Mouse (Mus musculus) liver, embryonic 11.5 days (tissue): ENCODE data around the gene Ptprd. TPM values are rescaled to one million over a fixed set of nuclear protein-coding genes. Genes with fewer than 3 reads are reported as not detected.

Experiments
- ATAC-seq: fragments of 200-750 bp; cut with Nextera tagmentation; replicated peaks from 2 replicates; pipeline ENCODE4 v1.8.0; 2017; ENCODE audit warnings: moderate number of reproducible peaks, mild to moderate bottlenecking, moderate TSS enrichment, moderate library complexity; ENCODE audit not compliant: low FRiP score
- DNase-seq: peaks from one replicate; pipeline ENCODE4 v3.0.0-alpha.2; 2017; ENCODE audit warnings: low spot score
- H3K27ac ChIP-seq: fragments of 300-500 bp; sonication (generic); 2 replicates; pipeline ENCODE4 v1.5.1; 2014; ENCODE audit warnings: mild to moderate bottlenecking, low read depth, low read length, control low read depth
- H3K27me3 ChIP-seq: fragments of 300-500 bp; sonication (generic); replicated peaks from 2 replicates; pipeline ENCODE4 v1.6.1; 2014; ENCODE audit warnings: low read length, mixed read lengths; ENCODE audit not compliant: control insufficient read depth, insufficient read depth
- H3K36me3 ChIP-seq: fragments of 300-500 bp; sonication (generic); 2 replicates; pipeline ENCODE4 v1.6.1; 2014; ENCODE audit warnings: mild to moderate bottlenecking, low read length, moderate library complexity, mixed read lengths; ENCODE audit not compliant: control insufficient read depth, insufficient read depth
- H3K4me1 ChIP-seq: fragments of 300-500 bp; sonication (generic); replicated peaks from 2 replicates; pipeline ENCODE4 v1.6.1; 2014; ENCODE audit warnings: low read length, mixed read lengths; ENCODE audit not compliant: control insufficient read depth, insufficient read depth
- H3K4me2 ChIP-seq: fragments of 300-500 bp; sonication (generic); 2 replicates; pipeline ENCODE4 v1.6.1; 2014; ENCODE audit warnings: mild to moderate bottlenecking, control low read depth, moderate library complexity
- H3K4me3 ChIP-seq: fragments of 300-500 bp; sonication (generic); 2 replicates; pipeline ENCODE4 v1.5.1; 2014; ENCODE audit warnings: low read depth, low read length, control low read depth
- H3K9ac ChIP-seq: fragments of 300-500 bp; sonication (generic); 2 replicates; pipeline ENCODE4 v1.6.1; 2014; ENCODE audit warnings: low read depth, low read length, control low read depth
- H3K9me3 ChIP-seq: fragments of 300-500 bp; sonication (generic); 2 replicates; pipeline ENCODE4 v1.6.1; 2016; ENCODE audit warnings: low read length, inconsistent platforms, mixed read lengths; ENCODE audit not compliant: control insufficient read depth
- WGBS: fragments of 180-500 bp; shearing (Covaris S2); extraction: QIAGEN DNeasy Blood & Tissue Kit; methylation state at CpG from one replicate; pipeline ENCODE4 v1.1.7; 2014; 5-methylcytosine and 5-hydroxymethylcytosine counted together
- polyA plus RNA-seq: library from polyadenylated mRNA; unstranded; fragments of >200 nt; fragmentation: Nextera tagmentation; extraction: Ambion mirVana; gene quantifications from 2 replicates; pipeline ENCODE4 v1.2.1, GENCODE M21; 2014

The Ptprd gene
- polyA plus RNA-seq, 1 experiment from 2014 or later: 8.4 TPM

DNA sequence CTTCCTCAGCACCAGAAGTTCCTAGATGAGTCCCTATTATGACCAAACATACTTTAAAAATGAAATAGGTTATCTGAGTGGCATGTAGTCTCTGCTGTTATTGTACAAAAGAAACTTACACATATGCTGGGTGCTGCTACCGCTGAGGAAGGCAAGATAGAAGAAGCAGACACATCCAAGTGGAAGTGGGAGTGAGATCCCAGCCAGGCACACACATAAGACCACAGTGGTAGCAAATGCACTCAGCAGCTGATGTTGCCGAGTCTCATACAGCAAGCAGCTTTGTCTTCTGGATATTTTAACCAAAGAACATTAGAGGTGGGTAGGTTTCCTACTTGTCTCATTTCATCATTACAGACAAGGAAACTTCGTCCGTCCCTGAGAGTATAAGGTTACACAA lies 1759.5 kb downstream of the Ptprd start:
- Histone ChIP-seq H3K9ac (no peak overlapping the region), H3K9me3 (no peaks in the 10 kb centered on the region), H3K4me2 (no peak overlapping the region), H3K27ac (no peak overlapping the region), H3K27me3 (peaks cover 30% of the 10 kb centered on the region), H3K4me3 (no peak overlapping the region), H3K4me1 (no peaks in the 10 kb centered on the region), H3K36me3 (no peaks in the 10 kb centered on the region)
- 68% methylated on average over 4 of the region's 4 CpGs for WGBS
- ATAC-seq (no peak), DNase-seq (no peak)

GRCm38 (mm10) chr4:76451019-76451552 lies 1760.7 kb downstream of the Ptprd start:
- WGBS: 32% methylated on average over 8 of the region's 8 CpGs
- no peaks in the 10 kb centered on the region for H3K9me3 ChIP-seq
- DNase-seq (no peak), ATAC-seq (no peak)
- no peaks in the 10 kb centered on the region for H3K36me3 ChIP-seq
- peaks cover 30% of the 10 kb centered on the region for H3K27me3 ChIP-seq
- H3K27ac ChIP-seq: no peak overlapping the region
- H3K4me3 ChIP-seq: no peak overlapping the region; the same call in 1 of the 2 replicates
- no peak overlapping the region for H3K9ac ChIP-seq
- no peaks in the 10 kb centered on the region for H3K4me1 ChIP-seq
- peak overlapping the region; percentile 74 for H3K4me2 ChIP-seq

GRCm38 (mm10) chr4:76450351-76451018 lies 1761.3 kb downstream of the Ptprd start:
- ATAC-seq (peak; percentile 56), DNase-seq (peak; percentile 41)
- H3K9ac ChIP-seq: peak overlapping the region; percentile 70
- H3K27ac ChIP-seq: peak overlapping the region; percentile 73; the same call in 1 of the 2 replicates
- H3K36me3 ChIP-seq: no peaks in the 10 kb centered on the region
- peaks cover 30% of the 10 kb centered on the region for H3K27me3 ChIP-seq
- H3K9me3 ChIP-seq: no peaks in the 10 kb centered on the region
- H3K4me3 ChIP-seq: peak overlapping the region; percentile 67
- peak overlapping the region; percentile 74 for H3K4me2 ChIP-seq
- WGBS: 1% methylated on average over 31 of the region's 34 CpGs
- H3K4me1 ChIP-seq: no peaks in the 10 kb centered on the region

GRCm38 (mm10) chr4:76449466-76450350 lies 1762.1 kb downstream of the Ptprd start:
- DNase-seq (peak; percentile 72), ATAC-seq (peak; percentile 61)
- Histone ChIP-seq H3K27ac (peak overlapping the region; percentile 73), H3K4me2 (peak overlapping the region; percentile 74), H3K4me3 (peak overlapping the region; percentile 67), H3K4me1 (no peaks in the 10 kb centered on the region), H3K9ac (peak overlapping the region; percentile 70), H3K9me3 (no peaks in the 10 kb centered on the region), H3K36me3 (no peaks in the 10 kb centered on the region), H3K27me3 (peaks cover 30% of the 10 kb centered on the region)
- WGBS: under 1% methylated on average over 89 of the region's 99 CpGs

- Histone ChIP-seq H3K36me3 (no peaks in the 10 kb centered on the region), H3K9ac (peak overlapping the region; percentile 70), H3K4me1 (no peaks in the 10 kb centered on the region), H3K27ac (peak overlapping the region; percentile 73), H3K4me2 (peak overlapping the region; percentile 74), H3K4me3 (peak overlapping the region; percentile 67), H3K27me3 (peaks cover 30% of the 10 kb centered on the region), H3K9me3 (no peaks in the 10 kb centered on the region)
- DNase-seq: no peak
- 2% methylated on average over 24 of the region's 24 CpGs for WGBS
- ATAC-seq: no peak
Observed at GRCm38 (mm10) chr4:76448678-76449465, 1762.9 kb downstream of the Ptprd start.

- H3K9me3 ChIP-seq: no peaks in the 10 kb centered on the region
- ATAC-seq (no peak), DNase-seq (no peak)
- H3K27me3 ChIP-seq: peaks cover 30% of the 10 kb centered on the region
- no peaks in the 10 kb centered on the region for H3K4me1 ChIP-seq
- no peak overlapping the region for H3K9ac ChIP-seq
- no peak overlapping the region for H3K4me2 ChIP-seq
- H3K27ac ChIP-seq: no peak overlapping the region
- no peak overlapping the region for H3K4me3 ChIP-seq
- no peaks in the 10 kb centered on the region for H3K36me3 ChIP-seq
Observed at GRCm38 (mm10) chr4:76447396-76447795, 1764.4 kb downstream of the Ptprd start.

GRCm38 (mm10) chr4:76444778-76445177 lies 1767.0 kb downstream of the Ptprd start:
- H3K9me3 ChIP-seq: no peaks in the 10 kb centered on the region
- ATAC-seq (no peak), DNase-seq (no peak)
- peaks cover 7% of the 10 kb centered on the region for H3K27me3 ChIP-seq
- H3K4me1 ChIP-seq: no peaks in the 10 kb centered on the region
- H3K36me3 ChIP-seq: no peaks in the 10 kb centered on the region
- H3K27ac ChIP-seq: no peak overlapping the region
- H3K9ac ChIP-seq: no peak overlapping the region
- H3K4me3 ChIP-seq: no peak overlapping the region
- WGBS: 63% methylated on average over 4 of the region's 4 CpGs
- no peak overlapping the region for H3K4me2 ChIP-seq

GRCm38 (mm10) chr4:76443553-76443952 lies 1768.2 kb downstream of the Ptprd start:
- Histone ChIP-seq H3K4me3 (no peak overlapping the region), H3K9ac (no peak overlapping the region), H3K4me2 (no peak overlapping the region), H3K4me1 (no peaks in the 10 kb centered on the region), H3K9me3 (no peaks in the 10 kb centered on the region), H3K36me3 (no peaks in the 10 kb centered on the region), H3K27me3 (no peaks in the 10 kb centered on the region), H3K27ac (no peak overlapping the region)
- no peak for DNase-seq
- WGBS: 67% methylated on average over 4 of the region's 4 CpGs
- ATAC-seq: no peak
